Mouse (Mus musculus): ENCODE results near the gene Nat8f4.

GRCm38 (mm10) chr6:85861247-85861646 is 43.4 kb downstream of the Nat8f4 start:
- no peak for TF ChIP-seq CTCF (IDR thresholded peaks at IDR 0.05; ENCODE audit: borderline replicate concordance, insufficient read depth, low read depth, low read length)
- TF ChIP-seq POLR2A (IDR thresholded peaks at IDR 0.05; ENCODE audit: borderline replicate concordance, insufficient read depth, low read length) = no peak

Measured in cerebellum, adult 2 months (tissue).